Mouse (Mus musculus) cerebellum, adult 2 months (tissue): ENCODE results near the gene Ints4.

ENCODE experiments used
- CTCF ChIP-seq: fragments of 200-500 bp; IDR thresholded peaks from 2 replicates; pipeline ENCODE4 v1.5.1; 2011; ENCODE audit warnings: low read depth, mild to moderate bottlenecking, control low read depth, low read length, moderate library complexity, borderline replicate concordance; ENCODE audit not compliant: insufficient read depth
- POLR2A ChIP-seq: fragments of 200-500 bp; IDR thresholded peaks from 2 replicates; pipeline ENCODE4 v1.6.1; 2011; ENCODE audit warnings: low read length, control low read depth, borderline replicate concordance; ENCODE audit not compliant: insufficient read depth

GRCm38 (mm10) chr7:97519935-97520334, 39.2 kb downstream of the Ints4 start:
- no peak for TF ChIP-seq CTCF
- TF ChIP-seq POLR2A = no peak
